Mouse (Mus musculus) ES-E14 (cell line): ENCODE data around the gene Ackr2.

Source experiments
- CHD2 ChIP-seq: IDR thresholded peaks from 2 replicates; pipeline ENCODE4 v1.6.1; 2014; ENCODE audit warnings: mild to moderate bottlenecking, low read depth, low read length, inconsistent platforms
- HCFC1 ChIP-seq: IDR thresholded peaks from 2 replicates; pipeline ENCODE4 v1.6.1; 2012; ENCODE audit warnings: low read length, inconsistent platforms, borderline replicate concordance; ENCODE audit not compliant: insufficient read depth
- MAFK ChIP-seq: IDR thresholded peaks from 2 replicates; pipeline ENCODE4 v1.6.1; 2014; ENCODE audit warnings: mild to moderate bottlenecking, low read depth, low read length, inconsistent platforms; ENCODE audit not compliant: insufficient read depth
- ZC3H11A ChIP-seq: IDR thresholded peaks from 2 replicates; pipeline ENCODE4 v1.6.1; 2012; ENCODE audit warnings: low read depth, mild to moderate bottlenecking, inconsistent platforms, low read length, borderline replicate concordance

DNA sequence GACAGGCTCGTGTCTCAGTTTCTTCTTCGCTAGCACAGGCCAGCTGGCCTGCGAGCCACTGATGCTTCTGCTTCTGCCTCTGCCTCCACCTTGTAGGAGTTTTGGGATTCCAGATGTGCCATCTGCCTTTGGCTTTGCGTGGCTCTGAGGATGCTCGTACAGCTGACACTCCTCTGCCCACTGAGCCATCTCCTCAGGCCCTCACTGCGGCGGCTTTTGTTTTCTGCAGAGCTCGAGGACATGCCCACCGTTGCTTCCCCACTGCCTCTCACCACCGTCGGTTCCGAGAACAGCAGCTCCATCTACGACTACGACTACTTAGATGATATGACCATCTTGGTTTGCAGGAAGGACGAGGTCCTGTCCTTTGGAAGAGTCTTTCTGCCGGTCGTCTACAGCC is 10.2 kb downstream of the Ackr2 start:
- no peak for TF ChIP-seq CHD2
- TF ChIP-seq MAFK: no peak
- no peak for TF ChIP-seq HCFC1
- TF ChIP-seq ZC3H11A: no peak
